Mouse (Mus musculus) midbrain, embryonic 15.5 days (tissue): ENCODE results near the gene Txndc15. TPM values are rescaled to one million over a fixed set of nuclear protein-coding genes. Genes with fewer than 3 reads are reported as not detected.
A peak's percentile ranks its signal among the peaks of the same experiment; 100 is the strongest.

ENCODE experiments used
- ATAC-seq: fragments of 200-750 bp; cut with Nextera tagmentation; replicated peaks from 2 replicates; pipeline ENCODE4 v1.8.0; 2017; ENCODE audit warnings: moderate TSS enrichment
- H3K27ac ChIP-seq: fragments of 300-500 bp; sonication (generic); 2 replicates; pipeline ENCODE4 v1.5.1; 2015; ENCODE audit warnings: mild to moderate bottlenecking, inconsistent platforms
- H3K27me3 ChIP-seq: fragments of 300-500 bp; sonication (generic); replicated peaks from 2 replicates; pipeline ENCODE4 v1.6.1; 2015; ENCODE audit warnings: inconsistent platforms
- H3K36me3 ChIP-seq: fragments of 300-500 bp; sonication (generic); replicated peaks from 2 replicates; pipeline ENCODE4 v1.6.1; 2015; ENCODE audit warnings: inconsistent platforms
- H3K4me1 ChIP-seq: fragments of 300-500 bp; sonication (generic); 2 replicates; pipeline ENCODE4 v1.6.1; 2015; ENCODE audit warnings: inconsistent platforms
- H3K4me2 ChIP-seq: fragments of 300-500 bp; sonication (generic); 2 replicates; pipeline ENCODE4 v1.6.1; 2015; ENCODE audit warnings: inconsistent platforms, mild to moderate bottlenecking, moderate library complexity
- H3K4me3 ChIP-seq: fragments of 300-500 bp; sonication (generic); 2 replicates; pipeline ENCODE4 v1.5.1; 2015; ENCODE audit warnings: mild to moderate bottlenecking, inconsistent platforms
- H3K9ac ChIP-seq: fragments of 300-500 bp; sonication (generic); 2 replicates; pipeline ENCODE4 v1.6.1; 2015; ENCODE audit warnings: mild to moderate bottlenecking, inconsistent platforms
- H3K9me3 ChIP-seq: fragments of 300-500 bp; sonication (generic); 2 replicates; pipeline ENCODE4 v1.6.1; 2016; ENCODE audit warnings: inconsistent platforms
- WGBS: fragments of 180-500 bp; shearing (Covaris S2); methylation state at CpG from one replicate; pipeline ENCODE4 v1.1.7; 2015; ENCODE audit warnings: mixed read lengths; 5-methylcytosine and 5-hydroxymethylcytosine counted together
- polyA plus RNA-seq: library from polyadenylated mRNA; unstranded; fragments of >200 nt; fragmentation: Nextera tagmentation; extraction: Ambion mirVana; gene quantifications from 2 replicates; pipeline ENCODE4 v1.2.1, GENCODE M21; 2015

Gene Txndc15
- polyA plus RNA-seq, 1 experiment from 2014 or later, result 141 TPM

DNA sequence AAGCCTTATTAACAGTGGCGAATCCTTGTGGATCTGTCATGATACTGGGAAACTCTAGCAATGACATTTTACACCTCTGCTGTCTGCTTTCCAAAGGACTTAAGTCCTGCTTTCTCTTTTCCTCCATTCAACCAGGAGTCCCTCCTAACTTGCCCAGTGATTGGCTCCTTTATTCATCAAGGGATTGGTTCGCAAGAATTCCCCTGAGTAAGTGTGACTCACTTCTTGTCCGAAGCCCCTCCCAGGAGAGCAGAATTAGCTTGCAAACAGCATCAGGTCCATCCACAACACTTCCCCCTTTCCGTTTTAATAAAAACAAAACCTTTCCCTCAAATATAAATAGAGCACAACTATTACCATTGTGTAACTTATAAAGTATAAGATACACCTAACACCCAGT is 10.1 kb upstream of the Txndc15 start:
- WGBS, result 87% methylated on average over 4 of the region's 4 CpGs
- no peak for ATAC-seq
- Histone ChIP-seq H3K9ac (no peak overlapping the region), H3K9me3 (no peaks in the 10 kb centered on the region), H3K4me3 (no peak overlapping the region), H3K36me3 (peaks cover 18% of the 10 kb centered on the region), H3K4me1 (no peaks in the 10 kb centered on the region), H3K27ac (no peak overlapping the region), H3K27me3 (no peaks in the 10 kb centered on the region), H3K4me2 (no peak overlapping the region)

DNA sequence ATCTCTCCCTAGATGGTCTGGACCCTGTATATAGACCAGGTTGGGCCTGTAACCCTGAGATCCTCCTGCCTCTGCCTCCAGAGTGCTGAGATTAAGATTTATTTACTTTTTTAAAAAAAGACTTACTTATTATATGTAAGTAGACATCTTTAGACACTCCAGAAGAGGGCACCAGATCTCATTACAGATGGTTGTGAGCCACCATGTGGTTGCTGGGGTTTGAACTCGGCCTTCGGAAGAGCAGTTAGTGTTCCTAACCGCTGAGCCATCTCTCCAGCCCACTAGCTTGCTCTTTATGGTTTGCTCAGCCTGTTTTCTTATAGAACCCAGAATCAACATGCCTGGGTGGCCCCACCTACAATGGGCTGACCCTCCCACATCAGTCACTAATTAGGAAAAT is 1.6 kb upstream of the Txndc15 start:
- Histone ChIP-seq H3K36me3 (peaks cover 2% of the 10 kb centered on the region; the same call in 1 of the 2 replicates), H3K4me2 (no peak overlapping the region), H3K27me3 (no peaks in the 10 kb centered on the region), H3K4me3 (no peak overlapping the region), H3K4me1 (peaks cover 23% of the 10 kb centered on the region), H3K9ac (no peak overlapping the region), H3K9me3 (no peaks in the 10 kb centered on the region), H3K27ac (no peak overlapping the region)
- no peak for ATAC-seq
- 96% methylated on average over 3 of the region's 3 CpGs for WGBS

DNA sequence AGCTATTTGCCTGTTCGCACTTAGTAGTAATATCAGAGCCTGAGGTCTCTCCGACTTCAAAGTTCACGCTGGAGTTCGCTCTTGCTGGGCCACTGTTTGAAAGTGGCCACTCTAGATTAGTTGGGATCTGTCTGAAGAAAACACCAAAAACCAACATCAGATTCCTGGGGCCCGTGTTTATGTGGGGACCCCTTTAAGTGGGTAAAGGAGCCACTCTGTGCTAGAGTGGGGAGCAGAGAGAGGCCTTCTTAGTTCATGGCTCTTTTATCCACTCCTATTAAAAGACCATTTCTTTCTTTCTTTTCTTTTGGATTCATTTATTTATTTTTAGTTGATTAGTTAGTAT is 690 bp downstream of the Txndc15 start:
- Histone ChIP-seq H3K4me3 (peak overlapping the region; percentile 91), H3K9me3 (no peaks in the 10 kb centered on the region), H3K4me2 (peak overlapping the region; percentile 73), H3K27me3 (no peaks in the 10 kb centered on the region), H3K9ac (peak overlapping the region; percentile 97), H3K4me1 (peaks cover 24% of the 10 kb centered on the region), H3K36me3 (peaks cover 19% of the 10 kb centered on the region), H3K27ac (peak overlapping the region; percentile 97)
- ATAC-seq, result no peak
- 8% methylated on average over 5 of the region's 5 CpGs for WGBS

DNA sequence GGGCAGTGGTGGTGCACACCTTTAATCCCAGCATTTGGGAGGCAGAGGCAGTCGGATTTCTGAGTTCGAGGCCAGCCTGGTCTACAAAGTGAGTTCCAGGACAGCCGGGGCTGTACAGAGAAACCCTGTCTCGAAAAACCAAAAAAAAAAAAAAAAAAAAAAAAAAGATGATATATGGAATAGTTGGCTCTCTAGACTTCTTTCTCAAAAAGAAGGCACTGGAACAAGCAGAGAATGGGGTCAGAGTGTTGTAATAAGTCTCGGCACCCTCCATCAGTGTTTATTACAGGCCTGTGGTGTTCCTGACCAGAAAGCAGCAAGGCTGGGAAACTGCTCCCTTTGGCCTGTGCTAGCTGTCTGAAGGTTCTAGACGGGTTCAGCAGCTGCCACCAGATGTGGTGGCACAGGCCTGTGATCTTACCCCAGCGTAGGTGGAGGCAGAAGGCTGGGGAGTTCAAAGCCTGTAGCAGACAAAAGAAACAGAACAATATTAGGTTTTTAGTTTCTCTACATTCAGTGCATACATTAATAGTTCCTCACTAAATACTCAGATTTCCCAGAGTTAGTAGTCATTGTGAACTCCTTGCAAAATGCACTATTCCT is 1.6 kb downstream of the Txndc15 start:
- 85% methylated on average over 7 of the region's 7 CpGs for WGBS
- H3K9ac ChIP-seq, result 0 out of 2 replicates have a peak overlapping the region, but pooled peaks have one; percentile 29
- peaks cover 24% of the 10 kb centered on the region for H3K4me1 ChIP-seq
- peaks cover 19% of the 10 kb centered on the region for H3K36me3 ChIP-seq
- no peak for ATAC-seq
- peak overlapping the region; percentile 91 for H3K4me3 ChIP-seq
- no peaks in the 10 kb centered on the region for H3K27me3 ChIP-seq
- H3K9me3 ChIP-seq, result no peaks in the 10 kb centered on the region
- H3K4me2 ChIP-seq, result peak overlapping the region; percentile 73
- no peak overlapping the region for H3K27ac ChIP-seq

DNA sequence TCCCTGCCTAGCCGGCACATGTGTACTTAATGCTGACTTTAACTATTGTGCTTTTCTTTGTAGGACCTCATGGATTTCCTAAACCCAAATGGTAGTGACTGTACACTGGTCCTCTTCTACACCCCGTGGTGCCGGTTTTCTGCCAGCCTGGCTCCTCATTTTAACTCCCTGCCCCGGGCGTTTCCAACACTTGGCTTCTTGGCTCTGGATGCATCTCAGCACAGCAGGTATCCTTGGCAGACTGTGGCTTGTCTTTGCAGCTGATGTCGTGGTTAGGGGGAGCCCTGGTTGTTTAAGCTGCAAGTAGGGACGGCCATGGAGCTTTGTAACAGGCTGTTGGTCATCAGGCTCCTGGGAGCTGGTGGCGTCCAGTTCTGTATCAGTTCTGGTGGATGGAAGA is 7.1 kb downstream of the Txndc15 start:
- H3K9ac ChIP-seq, result no peak overlapping the region
- H3K27ac ChIP-seq, result no peak overlapping the region
- peaks cover 10% of the 10 kb centered on the region for H3K4me1 ChIP-seq
- H3K27me3 ChIP-seq, result no peaks in the 10 kb centered on the region
- ATAC-seq, result no peak
- 75% methylated on average over 8 of the region's 8 CpGs for WGBS
- H3K9me3 ChIP-seq, result no peaks in the 10 kb centered on the region
- H3K4me3 ChIP-seq, result no peak overlapping the region
- no peak overlapping the region for H3K4me2 ChIP-seq
- peaks cover 33% of the 10 kb centered on the region for H3K36me3 ChIP-seq

DNA sequence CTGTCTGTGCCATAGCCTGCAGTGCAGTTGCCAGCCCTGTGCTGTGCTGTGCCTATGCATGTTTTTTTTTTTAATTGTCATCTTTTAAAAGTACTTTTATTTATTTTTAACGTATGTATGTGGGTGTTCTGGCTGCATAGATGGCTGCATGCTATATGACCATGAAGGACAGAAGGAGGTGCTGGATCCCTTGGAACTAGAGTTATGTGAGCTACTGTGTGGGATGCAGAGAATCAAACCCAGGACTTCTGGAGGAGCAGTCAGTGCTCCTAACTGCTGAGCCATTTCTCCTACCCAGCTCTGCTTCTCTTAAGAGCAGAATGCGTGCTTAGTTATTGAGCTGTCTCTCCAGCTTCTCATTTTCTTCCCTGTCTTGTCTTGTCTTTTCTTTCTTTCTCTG is 7.5 kb downstream of the Txndc15 start:
- H3K27ac ChIP-seq, result no peak overlapping the region
- no peak overlapping the region for H3K9ac ChIP-seq
- WGBS, result 98% methylated on average over 2 of the region's 2 CpGs
- H3K4me1 ChIP-seq, result peaks cover 9% of the 10 kb centered on the region; the same call in 1 of the 2 replicates
- no peak overlapping the region for H3K4me3 ChIP-seq
- no peak for ATAC-seq
- H3K27me3 ChIP-seq, result no peaks in the 10 kb centered on the region
- peaks cover 33% of the 10 kb centered on the region for H3K36me3 ChIP-seq
- H3K9me3 ChIP-seq, result no peaks in the 10 kb centered on the region
- H3K4me2 ChIP-seq, result no peak overlapping the region

DNA sequence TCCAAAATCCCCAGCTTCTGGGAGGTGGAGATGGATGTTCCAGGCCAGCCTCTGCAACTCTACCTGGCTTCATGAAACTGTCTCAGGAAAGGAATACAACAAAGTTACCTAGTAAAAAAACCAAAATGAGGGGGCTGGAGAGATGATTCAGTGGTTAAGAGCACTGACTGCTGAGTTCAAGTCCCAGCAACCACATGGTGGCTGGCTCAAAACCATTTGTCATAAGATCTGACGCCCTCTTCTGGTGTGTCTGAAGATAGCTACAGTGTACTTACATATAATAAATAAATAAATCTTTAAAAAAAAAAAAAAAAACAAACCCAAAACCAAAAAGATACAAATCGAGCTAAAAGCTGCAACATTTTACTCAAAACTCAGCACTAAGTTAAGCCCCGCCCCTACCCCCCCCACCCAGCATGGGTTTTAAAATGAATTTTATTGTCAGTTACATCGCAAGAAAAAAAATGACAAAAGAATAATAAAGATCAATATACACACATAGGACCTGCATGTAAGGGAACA is 12.2 kb downstream of the Txndc15 start:
- ATAC-seq, result no peak
- Histone ChIP-seq H3K9ac (peak overlapping the region; percentile 79), H3K36me3 (peaks cover 14% of the 10 kb centered on the region), H3K9me3 (no peaks in the 10 kb centered on the region), H3K27me3 (no peaks in the 10 kb centered on the region), H3K27ac (peak overlapping the region; percentile 95), H3K4me2 (peak overlapping the region; percentile 74), H3K4me3 (peak overlapping the region; percentile 55), H3K4me1 (0 out of 2 replicates have a peak, but pooled peaks cover 3% of the 10 kb centered on the region)
- WGBS, result 5% methylated on average over 4 of the region's 4 CpGs

DNA sequence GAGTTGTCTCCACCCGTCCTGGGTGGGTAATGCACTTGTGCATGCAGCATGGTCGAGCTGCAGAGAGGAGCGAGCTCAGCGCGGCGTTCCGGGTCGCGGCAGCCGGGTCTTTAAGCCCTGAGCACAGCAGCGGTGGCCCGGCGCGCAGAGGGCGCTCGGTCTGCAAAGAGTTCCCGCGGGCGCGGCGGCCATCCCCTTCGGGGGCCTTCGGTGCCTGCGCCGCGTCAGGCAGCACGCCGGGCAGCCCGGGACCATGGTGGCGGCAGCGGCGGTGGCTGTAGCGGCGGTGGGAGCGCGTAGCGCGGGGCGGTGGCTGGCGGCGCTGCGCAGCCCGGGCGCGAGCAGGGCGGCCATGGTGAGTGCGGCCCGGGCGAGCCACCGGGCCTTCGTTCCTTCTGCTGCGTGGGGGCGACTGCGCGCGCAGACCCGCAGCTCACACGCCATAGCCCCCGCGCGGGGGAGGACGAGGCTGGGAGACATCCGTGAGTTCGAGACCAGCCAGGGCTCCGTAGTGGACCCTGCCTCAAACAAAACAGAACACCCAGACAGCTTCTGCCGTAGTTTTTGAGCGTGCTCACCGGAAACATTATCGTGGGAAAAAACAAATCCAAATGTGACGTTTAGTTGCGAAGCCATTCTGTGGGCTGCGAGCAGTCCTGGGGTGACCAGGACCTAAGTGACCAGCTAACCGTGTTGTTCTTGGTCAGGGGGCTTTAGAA is 12.8 kb downstream of the Txndc15 start, which contains the start of gene Pcbd2:
Gene Pcbd2 (plus strand): TSS at position 249 of the 719 bp plus-strand sequence.
- no peaks in the 10 kb centered on the region for H3K9me3 ChIP-seq
- H3K4me2 ChIP-seq, result peak within 1 kb of the TSS; percentile 74
- H3K4me1 ChIP-seq, result 0 out of 2 replicates have a peak, but pooled peaks cover 3% of the 10 kb centered on the region
- under 1% methylated on average over 65 of the region's 73 CpGs for WGBS
- H3K9ac ChIP-seq, result peak within 1 kb of the TSS; percentile 79
- peak; percentile 90 for ATAC-seq
- peak within 1 kb of the TSS; percentile 55 for H3K4me3 ChIP-seq
- peak within 1 kb of the TSS; percentile 95 for H3K27ac ChIP-seq
- H3K27me3 ChIP-seq, result no peaks in the 10 kb centered on the region
- peaks cover 14% of the 10 kb centered on the region for H3K36me3 ChIP-seq

DNA sequence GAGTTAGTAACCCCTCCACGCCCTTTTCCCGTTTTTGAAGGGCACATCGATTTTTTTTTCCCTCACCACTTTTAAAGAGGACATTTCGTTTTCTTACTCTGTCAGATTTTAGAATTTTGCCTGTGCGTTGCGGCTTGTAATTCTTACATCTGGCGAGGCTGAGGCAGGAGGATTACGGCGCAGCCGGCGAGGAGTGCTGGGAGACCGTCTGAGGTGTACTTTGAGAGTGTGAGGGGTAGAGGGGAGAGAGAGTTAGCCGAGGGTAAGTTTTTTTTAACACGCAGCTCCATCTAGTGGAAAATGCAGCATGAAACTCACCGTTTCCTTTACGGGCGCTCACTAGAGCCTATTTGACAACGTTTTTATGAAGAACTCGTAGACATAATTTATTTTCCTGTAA is 13.4 kb downstream of the Txndc15 start:
- H3K4me2 ChIP-seq, result peak overlapping the region; percentile 74
- no peaks in the 10 kb centered on the region for H3K27me3 ChIP-seq
- H3K9me3 ChIP-seq, result no peaks in the 10 kb centered on the region
- peak overlapping the region; percentile 95 for H3K27ac ChIP-seq
- peaks cover 14% of the 10 kb centered on the region for H3K36me3 ChIP-seq
- WGBS, result 3% methylated on average over 19 of the region's 19 CpGs
- H3K9ac ChIP-seq, result peak overlapping the region; percentile 79; the same call in 1 of the 2 replicates
- 0 out of 2 replicates have a peak, but pooled peaks cover 3% of the 10 kb centered on the region for H3K4me1 ChIP-seq
- peak; percentile 74 for ATAC-seq
- peak overlapping the region; percentile 55 for H3K4me3 ChIP-seq

DNA sequence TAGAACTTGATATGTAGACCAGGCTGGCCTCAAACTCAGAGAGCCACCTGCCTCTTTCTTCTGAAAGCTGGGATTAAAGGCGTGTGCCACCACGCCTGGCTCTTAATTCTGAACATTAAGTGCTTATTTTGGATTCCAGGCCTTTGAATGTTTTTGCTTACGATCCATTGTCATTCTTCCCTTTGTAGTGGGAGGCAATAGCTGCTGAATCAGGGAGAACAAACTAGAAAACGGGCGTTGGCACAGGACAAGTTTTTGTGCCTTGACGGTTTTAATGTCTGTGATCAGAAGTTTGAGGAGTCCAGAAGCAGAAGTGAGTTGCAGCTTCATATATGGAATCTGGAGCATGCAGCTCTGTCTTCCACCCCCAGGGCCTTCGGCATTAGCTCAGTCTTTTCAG is 16.3 kb downstream of the Txndc15 start:
- Histone ChIP-seq H3K9ac (no peak overlapping the region), H3K4me2 (no peak overlapping the region), H3K27me3 (no peaks in the 10 kb centered on the region), H3K4me1 (0 out of 2 replicates have a peak, but pooled peaks cover 3% of the 10 kb centered on the region), H3K9me3 (no peaks in the 10 kb centered on the region), H3K4me3 (no peak overlapping the region), H3K36me3 (peaks cover 5% of the 10 kb centered on the region), H3K27ac (no peak overlapping the region)
- ATAC-seq, result no peak
- 85% methylated on average over 7 of the region's 7 CpGs for WGBS

DNA sequence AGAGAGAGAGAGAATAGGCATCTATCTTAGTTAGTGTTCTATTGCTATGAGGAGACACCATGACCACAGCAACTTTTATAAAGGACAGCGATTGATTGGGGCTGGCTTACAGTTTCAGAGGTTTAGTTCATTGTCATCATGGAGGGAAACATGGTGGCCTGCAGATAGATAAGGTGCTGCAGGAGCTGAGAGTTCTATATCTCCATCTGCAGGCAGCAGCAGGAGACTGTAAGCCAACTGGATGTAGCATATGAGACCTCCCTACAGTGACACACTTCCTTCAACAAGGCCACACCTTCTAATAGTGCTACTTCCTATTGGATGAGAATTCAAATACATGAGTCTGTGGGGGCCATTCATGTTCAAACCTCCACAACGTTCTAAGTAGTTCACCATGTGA is 17.7 kb downstream of the Txndc15 start:
- Histone ChIP-seq H3K36me3 (no peaks in the 10 kb centered on the region), H3K9me3 (no peaks in the 10 kb centered on the region), H3K9ac (no peak overlapping the region), H3K27me3 (no peaks in the 10 kb centered on the region), H3K27ac (no peak overlapping the region), H3K4me3 (no peak overlapping the region), H3K4me2 (no peak overlapping the region), H3K4me1 (0 out of 2 replicates have a peak, but pooled peaks cover 3% of the 10 kb centered on the region)
- no peak for ATAC-seq
- WGBS, result 87% methylated on average over 2 of the region's 2 CpGs

DNA sequence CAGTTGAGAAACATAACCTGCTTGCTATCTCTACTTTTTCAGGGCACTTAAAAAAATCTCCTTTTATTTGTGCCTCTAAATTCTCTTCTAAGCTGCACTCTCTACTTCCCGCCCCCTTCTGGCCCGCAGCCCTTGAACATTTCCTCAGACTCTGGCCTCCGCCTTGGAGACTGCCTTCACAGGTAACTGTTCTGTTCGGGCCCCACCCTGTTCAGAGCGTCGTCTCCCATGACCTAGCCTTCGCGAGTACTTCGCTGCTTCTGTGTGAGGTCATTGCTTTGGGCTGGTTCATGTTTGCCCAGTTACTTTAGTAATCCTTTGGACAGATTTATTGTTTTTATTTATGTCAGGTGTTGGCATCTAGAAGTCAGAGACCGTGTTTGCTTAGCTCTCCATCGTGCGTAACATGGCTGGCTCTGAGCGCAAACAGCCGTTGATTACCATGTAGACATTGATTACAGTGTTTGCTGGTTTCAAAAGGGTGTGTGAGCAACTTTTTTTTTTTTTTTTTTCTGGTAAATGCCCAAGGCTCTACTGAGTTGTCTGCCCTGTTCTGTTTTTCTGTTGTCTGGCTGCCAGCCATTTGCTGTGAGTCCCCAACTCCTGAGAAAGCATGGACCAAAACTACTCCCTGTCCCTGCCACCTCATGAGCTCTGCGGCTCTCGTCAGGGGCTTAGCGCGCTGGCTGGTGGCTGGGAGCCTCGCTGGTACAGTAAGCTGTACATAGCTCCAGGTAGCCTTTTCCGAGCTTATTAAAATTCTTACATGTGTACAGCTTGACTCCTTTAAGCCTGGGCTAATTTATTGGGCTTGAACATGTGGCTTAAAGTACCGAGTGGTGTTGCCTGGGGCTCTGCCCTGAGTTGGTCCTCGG is 19.4 kb downstream of the Txndc15 start:
- Histone ChIP-seq H3K9ac (no peak overlapping the region), H3K27ac (no peak overlapping the region), H3K4me2 (no peak overlapping the region), H3K4me3 (no peak overlapping the region), H3K9me3 (no peaks in the 10 kb centered on the region), H3K36me3 (no peaks in the 10 kb centered on the region), H3K27me3 (no peaks in the 10 kb centered on the region), H3K4me1 (no peaks in the 10 kb centered on the region)
- no peak for ATAC-seq
- 86% methylated on average over 22 of the region's 22 CpGs for WGBS
